ENCODE assay signal across 8 mouse cellular contexts in genomic region chr5:114323791-114324507, GRCm38 (mm10). TPM values are rescaled to one million over a fixed set of nuclear protein-coding genes. Genes with fewer than 3 reads are reported as not detected.
DNase-seq lines count a peak whose midpoint lies in the region.

No protein-coding gene starts in this region.

- DNase-seq in right cerebral cortex, adult 18-20 months: peak; percentile 22
- no peak for DNase-seq in right cerebral cortex, postnatal 36 days (ENCODE audit: low spot score in 2 of 2)
- DNase-seq in adrenal gland, adult 8-10 months: peak; percentile 17
- peak; percentile 64 for DNase-seq in gastrocnemius, postnatal 10 days
- peak; percentile 26 for DNase-seq in kidney, adult 9 months
- peak; percentile 81 for DNase-seq in lung, postnatal 10 days
- peak; percentile 52 for DNase-seq in ovary, postnatal 36 days (ENCODE audit: low spot score)
- DNase-seq in yolk sac, embryonic 10.5 days (ENCODE audit: low spot score): no peak

RNA-seq across cellular contexts. Expression of gene Myo1h, which starts 35.0 kb away (rescaled TPM):
- total RNA-seq in adrenal gland, adult 8-10 months (2022): 1 to 10 TPM in 1 of 4 experiments, under 1 TPM in 3; 0.70 to 1.1 (median 0.81) TPM
- total RNA-seq in gastrocnemius, postnatal 10 days (2021): under 1 TPM; 0.43 to 0.78 TPM

RNA-seq across cellular contexts. Expression of gene Foxn4, which starts 50.3 kb away (rescaled TPM):
- not detected for total RNA-seq in adrenal gland, adult 8-10 months (2022)
- total RNA-seq in gastrocnemius, postnatal 10 days (2021): not detected

RNA-seq across cellular contexts. Expression of gene Kctd10, which starts 56.4 kb away (rescaled TPM):
- total RNA-seq in adrenal gland, adult 8-10 months (2022): 10 to 100 TPM; 69.8 to 78.5 (median 71.8) TPM
- total RNA-seq in gastrocnemius, postnatal 10 days (2021): 10 to 100 TPM; 28.3 to 30.8 TPM

RNA-seq across cellular contexts. Expression of gene Ube3b, which starts 56.5 kb away (rescaled TPM):
- 10 to 100 TPM; 74.7 to 93.2 (median 79.1) TPM for total RNA-seq in adrenal gland, adult 8-10 months (2022)
- total RNA-seq in gastrocnemius, postnatal 10 days (2021): 10 to 100 TPM; 52.3 to 55.6 TPM

Comparison
In these comparisons a context has a peak if more than half of its experiments do, and no peak if none do; other contexts are left out.
1. DNase-seq: peak in right cerebral cortex, adult 18-20 months (single experiment), adrenal gland, adult 8-10 months (single experiment), gastrocnemius, postnatal 10 days (single experiment), kidney, adult 9 months (single experiment), lung, postnatal 10 days (single experiment) and ovary, postnatal 36 days (single experiment); none in right cerebral cortex, postnatal 36 days (0 of 2) and yolk sac, embryonic 10.5 days (single experiment).